Mouse (Mus musculus): ENCODE data around the gene Mrps18a. TPM values are rescaled to one million over a fixed set of nuclear protein-coding genes. Genes with fewer than 3 reads are reported as not detected.
A peak's percentile ranks its signal among the peaks of the same experiment; 100 is the strongest.

The Mrps18a gene
- 120 and 130 TPM in 2 replicates for polyA plus RNA-seq (2016; fragmentation: Nextera tagmentation; extraction: Ambion mirVana)

DNA sequence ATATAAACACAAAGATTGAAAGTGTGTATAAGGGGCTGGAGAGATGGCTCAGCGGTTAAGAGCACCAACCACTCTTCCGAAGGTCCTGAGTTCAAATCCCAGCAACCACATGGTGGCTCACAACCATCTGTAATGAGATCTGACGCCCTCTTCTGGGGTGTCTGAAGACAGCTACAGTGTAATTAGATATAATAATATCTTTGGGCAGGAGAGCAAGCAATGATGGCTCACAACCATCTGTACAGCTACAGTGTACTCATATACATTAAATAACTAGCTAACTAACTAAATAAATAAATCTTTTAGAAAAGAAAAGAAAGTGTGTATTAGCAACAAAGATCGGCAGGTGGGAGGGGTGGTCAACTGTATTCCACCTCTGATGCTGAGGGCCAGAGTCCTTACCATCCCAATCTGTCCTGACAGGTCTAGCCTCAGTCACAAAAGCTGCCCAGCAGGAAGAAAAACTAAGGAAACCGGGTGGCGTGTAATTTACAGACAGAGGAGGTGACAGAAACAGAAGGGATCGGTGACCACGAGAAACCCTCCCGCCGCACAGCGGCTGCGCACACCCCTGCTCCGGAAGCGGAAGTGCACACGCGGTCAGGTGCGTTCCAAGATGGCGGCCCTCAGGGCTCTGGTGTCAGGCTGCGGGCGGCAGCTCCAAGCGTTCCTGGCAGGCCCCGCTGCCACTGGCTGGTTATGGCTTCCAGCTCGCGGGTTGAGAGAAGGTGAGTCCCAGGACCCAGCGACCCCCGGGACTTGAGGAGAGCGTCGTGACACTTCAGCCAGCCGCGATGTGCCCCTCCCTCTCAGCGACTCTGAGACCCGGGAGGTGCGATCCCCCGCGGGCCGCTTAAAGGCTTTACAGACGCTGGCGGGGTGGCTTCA, at the start of gene Mrps18a:
Mrps18a (plus strand) TSS at position 585 of the 888 bp plus-strand sequence.
- Histone ChIP-seq H3K4me3 (peak within 1 kb of the TSS; percentile 84), H3K9me3 (replicated peaks) (no peaks in the 10 kb centered on the region), H3K27ac (peak within 1 kb of the TSS; percentile 82), H3K9ac (peak within 1 kb of the TSS; percentile 84), H3K4me2 (replicated peaks) (peak within 1 kb of the TSS; percentile 84), H3K36me3 (peaks cover 11% of the 10 kb centered on the region; the same call in 1 of the 2 replicates), H3K4me1 (peaks cover 12% of the 10 kb centered on the region), H3K27me3 (peaks cover 8% of the 10 kb centered on the region; the same call in 1 of the 2 replicates)
- WGBS = 7% methylated on average over 38 of the region's 38 CpGs
- peak; percentile 96 for ATAC-seq (ENCODE audit: low FRiP score)

DNA sequence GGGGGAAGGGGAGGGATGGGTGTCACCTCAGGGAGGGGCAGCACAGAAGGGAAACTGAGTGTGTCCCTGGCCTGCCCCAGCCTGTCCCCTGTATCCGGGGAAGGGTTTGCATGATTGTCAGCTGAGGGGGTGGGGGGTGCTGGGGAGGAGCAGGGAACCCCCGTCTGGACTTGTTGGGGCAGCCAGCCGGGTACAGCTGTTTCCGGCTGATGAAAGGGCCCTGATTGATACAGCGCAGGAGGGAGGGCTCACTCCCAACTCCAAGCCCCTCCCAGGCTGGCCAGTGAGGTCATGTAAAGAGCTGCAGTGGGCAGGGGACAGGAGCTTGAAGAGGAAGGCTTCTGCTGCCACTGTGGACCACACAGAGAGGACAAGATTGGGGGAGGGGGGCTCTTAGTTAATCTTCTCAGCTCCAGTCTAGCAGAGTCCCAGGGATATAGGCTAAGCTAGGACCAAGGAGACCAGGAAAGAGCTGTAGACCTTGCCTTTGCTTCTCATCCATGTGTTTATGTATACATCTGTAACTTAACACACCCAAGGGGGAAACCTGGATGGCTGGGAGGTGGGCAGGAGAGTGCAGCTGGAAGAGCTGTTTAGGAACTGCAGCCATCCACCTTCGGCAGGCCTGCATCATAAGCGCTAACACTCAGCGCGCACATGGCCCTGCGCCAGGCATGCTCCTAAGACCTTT, 47.4 kb upstream of the Mrps18a start:
- peak overlapping the region; percentile 2; the same call in 1 of the 2 replicates for H3K27ac ChIP-seq

DNA sequence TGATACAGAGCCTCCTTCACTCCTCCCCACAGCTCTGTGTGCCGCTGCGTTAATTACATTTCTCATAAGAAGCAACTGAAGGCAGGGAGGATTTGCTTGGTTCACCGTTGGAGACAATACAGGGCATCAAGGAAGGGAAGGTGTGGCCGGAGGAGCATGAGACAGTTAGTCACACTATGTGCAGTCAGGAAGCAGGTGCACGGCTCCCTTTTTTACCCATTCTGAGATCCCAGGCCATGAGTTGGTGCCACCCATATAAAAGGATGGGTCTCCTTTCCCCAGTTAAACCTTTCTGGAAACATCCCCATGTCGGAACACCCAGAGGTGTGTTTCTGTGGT, 46.8 kb upstream of the Mrps18a start:
- Histone ChIP-seq H3K9ac (no peak overlapping the region), H3K4me2 (replicated peaks) (no peak overlapping the region), H3K4me1 (peaks cover 14% of the 10 kb centered on the region), H3K27me3 (no peaks in the 10 kb centered on the region), H3K36me3 (no peaks in the 10 kb centered on the region), H3K9me3 (replicated peaks) (no peaks in the 10 kb centered on the region), H3K27ac (no peak overlapping the region; the same call in 1 of the 2 replicates), H3K4me3 (no peak overlapping the region)
- 57% methylated on average over 6 of the region's 6 CpGs for WGBS
- no peak for ATAC-seq (ENCODE audit: low FRiP score)

More for the DNA sequence above, 47.4 kb upstream of the Mrps18a start:
- ATAC-seq (ENCODE audit: low FRiP score) = peak; percentile 48; the same call in 1 of the 2 replicates
- H3K4me2 ChIP-seq (replicated peaks) = no peak overlapping the region; the same call in 1 of the 2 replicates
- H3K4me1 ChIP-seq = peaks cover 14% of the 10 kb centered on the region
- no peaks in the 10 kb centered on the region for H3K27me3 ChIP-seq
- no peaks in the 10 kb centered on the region for H3K36me3 ChIP-seq
- H3K9ac ChIP-seq = peak overlapping the region; percentile 10; the same call in 1 of the 2 replicates
- no peak overlapping the region for H3K4me3 ChIP-seq
- 34% methylated on average over 10 of the region's 10 CpGs for WGBS
- no peaks in the 10 kb centered on the region for H3K9me3 ChIP-seq (replicated peaks)

DNA sequence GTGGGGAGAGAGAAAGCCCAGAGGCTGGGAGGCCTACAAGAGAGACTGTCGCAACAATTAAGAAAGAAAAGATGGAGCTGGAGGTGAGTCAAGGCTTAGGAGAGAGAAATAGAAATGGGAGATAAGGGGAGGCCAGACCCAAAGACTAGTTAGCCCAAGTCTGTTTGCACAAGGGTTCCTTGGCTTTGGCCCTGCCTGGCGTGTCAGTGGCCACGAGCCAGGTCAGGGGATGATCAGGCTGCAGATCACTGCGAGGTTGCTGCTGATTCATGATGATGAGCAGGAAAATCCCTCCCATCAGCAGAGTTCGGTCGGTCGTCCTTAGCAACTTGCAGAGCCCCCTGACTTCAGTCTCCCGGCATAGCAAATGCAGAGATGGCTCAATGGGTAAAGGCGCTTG, 40.7 kb upstream of the Mrps18a start:
- Histone ChIP-seq H3K4me1 (0 out of 2 replicates have a peak, but pooled peaks cover 4% of the 10 kb centered on the region), H3K9ac (no peak overlapping the region), H3K27me3 (no peaks in the 10 kb centered on the region), H3K4me2 (replicated peaks) (no peak overlapping the region), H3K9me3 (replicated peaks) (no peaks in the 10 kb centered on the region), H3K27ac (no peak overlapping the region), H3K4me3 (no peak overlapping the region), H3K36me3 (no peaks in the 10 kb centered on the region)
- 63% methylated on average over 9 of the region's 9 CpGs for WGBS
- ATAC-seq (ENCODE audit: low FRiP score) = no peak

DNA sequence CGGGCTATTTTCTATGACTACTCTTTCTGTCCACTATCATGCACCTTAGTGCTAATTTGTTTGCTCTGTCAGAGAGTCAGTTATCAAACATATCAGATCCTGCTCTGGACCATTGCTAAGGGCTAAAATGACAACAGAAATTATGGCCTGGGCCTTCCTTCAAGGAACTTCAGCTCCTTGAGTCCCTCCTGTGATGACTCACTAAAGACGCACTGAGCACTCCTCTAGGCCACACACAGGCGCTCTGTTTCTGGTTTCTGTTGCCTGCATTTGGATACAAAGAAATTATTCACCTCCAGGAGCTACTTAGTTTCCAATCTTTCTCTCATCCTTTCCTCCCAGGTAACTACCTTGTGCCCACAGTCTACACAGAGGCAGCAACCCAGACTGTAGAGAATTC, 39.3 kb upstream of the Mrps18a start:
- Histone ChIP-seq H3K27ac (no peak overlapping the region), H3K9me3 (replicated peaks) (no peaks in the 10 kb centered on the region), H3K27me3 (no peaks in the 10 kb centered on the region), H3K36me3 (no peaks in the 10 kb centered on the region), H3K4me2 (replicated peaks) (no peak overlapping the region), H3K4me3 (no peak overlapping the region), H3K9ac (no peak overlapping the region), H3K4me1 (0 out of 2 replicates have a peak, but pooled peaks cover 4% of the 10 kb centered on the region)
- WGBS = 83% methylated on average over 3 of the region's 3 CpGs
- ATAC-seq (ENCODE audit: low FRiP score) = no peak

DNA sequence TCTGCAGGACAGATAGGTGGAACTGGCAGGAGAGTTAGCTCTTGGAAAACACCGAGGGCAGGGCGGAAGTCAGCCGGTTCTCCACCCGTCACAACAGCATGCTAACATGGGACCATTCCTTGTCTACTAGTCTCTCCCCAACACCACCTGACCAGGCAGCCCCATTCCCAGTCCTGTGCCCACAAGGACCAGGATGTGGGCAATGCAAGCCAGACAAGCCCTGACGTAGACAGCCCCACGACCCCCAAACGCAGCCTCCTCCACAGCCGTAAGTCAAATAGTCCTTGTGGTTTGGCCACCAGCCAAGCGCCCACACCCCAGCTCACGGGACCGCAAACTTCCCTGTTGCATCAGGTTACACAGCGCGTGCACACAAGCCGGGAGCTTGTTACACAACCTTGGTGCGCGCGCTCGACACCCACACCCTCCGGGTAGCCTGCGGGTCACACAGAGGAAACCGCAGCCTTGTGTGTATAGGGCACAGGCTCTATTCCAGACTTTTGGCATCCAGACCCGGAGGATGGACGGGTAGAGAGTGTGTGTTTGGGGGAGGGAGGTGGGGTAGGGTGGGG, 37.0 kb upstream of the Mrps18a start:
- 67% methylated on average over 23 of the region's 23 CpGs for WGBS
- 0 out of 2 replicates have a peak, but pooled peaks cover 4% of the 10 kb centered on the region for H3K4me1 ChIP-seq
- no peaks in the 10 kb centered on the region for H3K36me3 ChIP-seq
- no peaks in the 10 kb centered on the region for H3K27me3 ChIP-seq
- H3K27ac ChIP-seq = no peak overlapping the region
- H3K4me3 ChIP-seq = no peak overlapping the region
- peak overlapping the region; percentile 29; the same call in 1 of the 2 replicates for H3K4me2 ChIP-seq (replicated peaks)
- 0 out of 2 replicates have a peak, but pooled peaks cover under 1% of the 10 kb centered on the region for H3K9me3 ChIP-seq (replicated peaks)
- ATAC-seq (ENCODE audit: low FRiP score) = peak; percentile 26; the same call in 1 of the 2 replicates
- H3K9ac ChIP-seq = no peak overlapping the region

DNA sequence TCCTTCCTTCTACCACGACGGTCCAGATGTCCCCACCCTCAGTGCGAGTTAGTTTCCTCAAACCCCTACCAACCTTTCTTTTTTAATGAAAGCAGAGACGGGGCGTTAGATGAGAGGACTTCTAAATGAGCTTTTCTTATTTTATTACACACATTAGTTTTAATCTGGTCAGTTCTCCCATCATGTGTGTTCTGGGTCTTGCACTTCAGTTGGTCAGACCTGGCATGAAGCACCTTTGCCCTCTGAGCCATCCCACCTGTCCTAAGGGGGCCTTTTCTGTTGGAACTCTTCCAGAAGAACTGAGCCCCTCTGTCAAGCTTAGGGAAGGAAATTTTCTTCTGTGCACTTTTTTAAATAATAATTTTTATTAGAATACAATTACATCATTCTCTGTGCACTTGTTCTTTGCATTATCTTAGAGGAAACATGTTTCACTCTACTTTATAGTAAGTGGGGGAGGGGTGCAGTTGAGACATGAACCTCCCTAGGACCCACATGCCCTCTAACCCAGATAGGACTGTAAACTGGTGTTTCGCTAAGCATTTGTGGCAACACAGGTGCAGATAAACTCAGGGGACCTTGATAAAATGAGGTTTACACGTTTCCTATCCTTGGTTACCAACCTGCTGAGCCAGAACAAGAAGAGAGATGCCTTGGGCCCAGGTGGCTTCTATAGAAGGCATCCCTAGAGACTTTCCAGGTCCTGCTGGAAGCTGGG, 36.2 kb upstream of the Mrps18a start:
- no peaks in the 10 kb centered on the region for H3K36me3 ChIP-seq
- no peak overlapping the region for H3K9ac ChIP-seq
- no peak for ATAC-seq (ENCODE audit: low FRiP score)
- no peak overlapping the region for H3K27ac ChIP-seq
- WGBS = 71% methylated on average over 7 of the region's 7 CpGs
- no peaks in the 10 kb centered on the region for H3K27me3 ChIP-seq
- 0 out of 2 replicates have a peak, but pooled peaks cover 3% of the 10 kb centered on the region for H3K9me3 ChIP-seq (replicated peaks)
- 0 out of 2 replicates have a peak, but pooled peaks cover 4% of the 10 kb centered on the region for H3K4me1 ChIP-seq
- H3K4me3 ChIP-seq = no peak overlapping the region
- peak overlapping the region; percentile 29; the same call in 1 of the 2 replicates for H3K4me2 ChIP-seq (replicated peaks)

DNA sequence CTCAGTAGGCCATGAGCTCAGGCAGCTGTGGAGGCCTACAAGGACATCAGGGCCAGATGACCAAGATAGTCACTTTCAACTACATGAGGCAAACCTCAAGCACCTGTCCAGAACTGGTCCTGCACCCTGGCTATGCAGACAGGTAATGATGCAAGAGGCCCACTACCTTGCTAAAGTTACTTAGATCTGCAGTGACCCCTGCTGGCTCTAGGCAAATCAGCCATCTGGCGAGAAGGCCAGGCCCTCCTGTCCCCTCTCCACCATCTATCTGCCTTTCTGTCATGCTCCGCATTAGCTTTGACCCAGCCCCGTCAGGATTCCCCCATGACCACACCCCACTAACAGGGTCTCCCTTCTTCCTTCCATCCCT, 35.7 kb upstream of the Mrps18a start:
- 44% methylated on average over 3 of the region's 3 CpGs for WGBS
- no peak overlapping the region for H3K9ac ChIP-seq
- H3K27ac ChIP-seq = no peak overlapping the region
- ATAC-seq (ENCODE audit: low FRiP score) = no peak
- H3K36me3 ChIP-seq = no peaks in the 10 kb centered on the region
- H3K27me3 ChIP-seq = no peaks in the 10 kb centered on the region
- H3K4me3 ChIP-seq = no peak overlapping the region
- H3K4me2 ChIP-seq (replicated peaks) = no peak overlapping the region
- 0 out of 2 replicates have a peak, but pooled peaks cover 3% of the 10 kb centered on the region for H3K9me3 ChIP-seq (replicated peaks)
- 0 out of 2 replicates have a peak, but pooled peaks cover 4% of the 10 kb centered on the region for H3K4me1 ChIP-seq

DNA sequence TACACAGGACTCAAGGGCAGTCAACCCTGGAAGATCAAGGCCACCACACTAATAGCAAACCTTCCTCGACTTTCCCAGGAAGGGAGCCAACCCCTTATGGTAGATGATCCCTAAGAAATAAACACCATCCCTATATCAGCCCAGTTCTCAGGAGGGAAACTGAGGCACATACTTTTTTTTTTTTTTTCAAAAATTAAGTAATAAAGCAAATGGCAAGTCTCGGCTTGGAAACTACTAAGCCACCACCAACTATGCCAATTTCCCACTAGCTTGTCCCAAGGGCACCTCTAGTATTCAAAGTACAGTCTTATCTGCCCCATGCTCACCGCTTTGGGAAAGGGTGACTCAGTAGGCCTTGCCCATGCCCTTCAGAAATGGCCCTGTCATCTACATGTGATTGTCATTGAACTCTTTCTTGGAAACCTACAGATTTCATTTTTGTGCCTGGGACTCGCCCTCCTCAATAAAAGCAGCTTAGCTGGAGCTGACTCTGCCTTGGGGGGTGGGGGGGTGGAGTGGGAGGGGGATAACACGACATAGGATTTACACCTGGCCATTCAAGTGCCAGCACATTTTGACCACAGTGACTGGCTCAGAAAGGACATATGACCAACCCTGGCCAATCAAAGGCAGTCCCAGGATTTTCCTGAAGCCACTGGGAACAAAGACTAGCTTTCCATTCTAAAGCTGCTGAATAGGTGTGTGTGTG, 35.1 kb upstream of the Mrps18a start:
- no peak for ATAC-seq (ENCODE audit: low FRiP score)
- Histone ChIP-seq H3K27me3 (no peaks in the 10 kb centered on the region), H3K9me3 (replicated peaks) (0 out of 2 replicates have a peak, but pooled peaks cover 3% of the 10 kb centered on the region), H3K4me2 (replicated peaks) (no peak overlapping the region), H3K36me3 (no peaks in the 10 kb centered on the region), H3K4me3 (no peak overlapping the region), H3K27ac (no peak overlapping the region), H3K9ac (no peak overlapping the region), H3K4me1 (peaks cover 7% of the 10 kb centered on the region; the same call in 1 of the 2 replicates)
- WGBS = 81% methylated on average over 5 of the region's 5 CpGs

DNA sequence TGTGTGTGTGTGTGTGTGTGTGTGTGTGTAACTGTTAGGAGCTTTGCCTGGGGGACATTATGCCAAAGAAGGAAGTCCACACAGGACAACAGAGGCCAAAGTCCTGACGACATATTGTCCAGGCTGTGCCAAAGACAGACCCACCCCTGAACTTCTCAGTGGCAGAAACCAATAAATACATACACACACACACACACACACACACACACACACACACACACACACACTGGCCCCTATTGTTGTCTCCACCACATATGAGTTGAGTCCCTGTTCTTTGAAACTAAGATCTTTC, 34.6 kb upstream of the Mrps18a start:
- peaks cover 11% of the 10 kb centered on the region for H3K4me1 ChIP-seq
- no peak overlapping the region for H3K9ac ChIP-seq
- no peaks in the 10 kb centered on the region for H3K27me3 ChIP-seq
- H3K36me3 ChIP-seq = no peaks in the 10 kb centered on the region
- no peak for ATAC-seq (ENCODE audit: low FRiP score)
- H3K9me3 ChIP-seq (replicated peaks) = 0 out of 2 replicates have a peak, but pooled peaks cover 3% of the 10 kb centered on the region
- WGBS = no CpG with 5 or more reads among the region's 1 CpGs
- no peak overlapping the region for H3K4me3 ChIP-seq
- no peak overlapping the region for H3K4me2 ChIP-seq (replicated peaks)
- no peak overlapping the region for H3K27ac ChIP-seq

DNA sequence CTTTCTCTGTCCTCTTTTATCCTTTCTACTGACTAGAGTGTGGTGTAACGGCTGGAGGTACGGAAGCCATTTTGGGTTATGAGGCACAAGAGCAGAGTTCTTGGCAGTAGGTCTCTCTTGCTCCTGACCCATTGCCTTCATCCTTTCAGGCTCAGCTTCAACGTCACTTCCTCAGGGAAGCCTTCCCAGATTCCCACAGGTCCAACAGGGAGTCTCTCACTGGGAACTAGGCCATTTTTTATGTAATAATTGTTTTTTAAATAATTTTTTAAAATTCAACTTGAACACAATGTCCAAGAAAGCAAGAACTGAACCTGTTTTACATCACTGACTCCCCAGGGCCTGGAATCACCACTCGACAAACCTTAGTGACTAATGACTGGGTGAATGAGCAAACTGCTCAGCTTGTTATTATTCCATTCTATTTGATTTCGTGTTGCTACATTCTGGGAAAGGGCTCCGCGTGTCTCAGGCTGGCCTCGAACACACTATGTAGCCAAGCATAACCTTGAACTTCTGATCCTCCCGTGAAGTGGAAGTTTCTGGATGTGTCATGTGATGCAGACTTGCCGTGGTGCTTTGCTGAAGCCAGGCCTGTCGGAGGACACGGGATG, 32.8 kb upstream of the Mrps18a start:
- no peak for ATAC-seq (ENCODE audit: low FRiP score)
- Histone ChIP-seq H3K27me3 (no peaks in the 10 kb centered on the region), H3K4me1 (peaks cover 18% of the 10 kb centered on the region), H3K27ac (no peak overlapping the region), H3K9me3 (replicated peaks) (0 out of 2 replicates have a peak, but pooled peaks cover 3% of the 10 kb centered on the region), H3K4me3 (no peak overlapping the region), H3K9ac (no peak overlapping the region), H3K36me3 (no peaks in the 10 kb centered on the region), H3K4me2 (replicated peaks) (no peak overlapping the region)
- WGBS = 93% methylated on average over 12 of the region's 12 CpGs
